8 mouse cellular contexts compared by ENCODE assay signal in genomic region chr2:60126831-60127230, GRCm38 (mm10).
A peak's percentile ranks its signal among the peaks of the same experiment; 100 is the strongest.
DNase-seq lines count a peak whose midpoint lies in the region; ATAC-seq and TF ChIP-seq lines count a peak whose summit lies in the region.

No protein-coding gene starts in this region.

- peak overlapping the region; percentile 63 for H3K4me2 ChIP-seq in heart, embryonic 15.5 days
- H3K4me2 ChIP-seq in limb, embryonic 14.5 days (replicated peaks; ENCODE audit: low read depth, low read length, severe bottlenecking) = peak overlapping the region; percentile 51; the same call in 1 of the 2 replicates

- peak; percentile 93 for DNase-seq in heart, adult 11 months
- DNase-seq in heart, postnatal 25 days (ENCODE audit: low spot score) = no peak
- DNase-seq in brain, embryonic 14.5 days (ENCODE audit: low read depth) = peak; percentile 95
- DNase-seq in limb, embryonic 14.5 days (ENCODE audit: low spot score) = no peak
- no peak for DNase-seq in urinary bladder, adult 18-20 months (ENCODE audit: low spot score in 2 of 2)
- DNase-seq in right cerebral cortex, postnatal 25 days = no peak

- peaks cover 5% of the 10 kb centered on the region for H3K4me1 ChIP-seq in heart, embryonic 15.5 days (replicated peaks)
- peaks cover 5% of the 10 kb centered on the region; the same call in 1 of the 2 replicates for H3K4me1 ChIP-seq in limb, embryonic 14.5 days (ENCODE audit: control insufficient read depth, insufficient read depth, low read length)

- no peaks in the 10 kb centered on the region for H3K36me3 ChIP-seq in heart, embryonic 15.5 days
- H3K36me3 ChIP-seq in limb, embryonic 14.5 days (ENCODE audit: control insufficient read depth, insufficient read depth, low read length) = no peaks in the 10 kb centered on the region

- 0 out of 2 replicates have a peak overlapping the region, but pooled peaks have one; percentile 17 for H3K4me3 ChIP-seq in heart, embryonic 15.5 days
- no peak overlapping the region for H3K4me3 ChIP-seq in limb, embryonic 14.5 days (replicated peaks; ENCODE audit: low read length)

- H3K27ac ChIP-seq in heart, embryonic 15.5 days = no peak overlapping the region
- no peak overlapping the region for H3K27ac ChIP-seq in limb, embryonic 14.5 days (replicated peaks; ENCODE audit: low read depth, low read length)

- intact Hi-C loops in heart, postnatal 25 days (cut with DNase I) = loop anchor here (5.0 kb wide), 2 partner anchors 160 to 175 kb away; no protein-coding TSS in a partner anchor

- no peak for TF ChIP-seq POLR2A in brain, embryonic 14.5 days (IDR thresholded peaks at IDR 0.05; ENCODE audit: borderline replicate concordance, extremely low read depth, insufficient read depth, insufficient read length, poor library complexity, severe bottlenecking)
- no peak for TF ChIP-seq POLR2A in limb, embryonic 14.5 days (IDR thresholded peaks at IDR 0.05; ENCODE audit: borderline replicate concordance, extremely low read depth, insufficient read depth, insufficient read length)

- H3K9ac ChIP-seq in heart, embryonic 15.5 days = no peak overlapping the region
- no peak overlapping the region for H3K9ac ChIP-seq in limb, embryonic 14.5 days (ENCODE audit: low read depth, low read length, severe bottlenecking)

- TF ChIP-seq CTCF in brain, embryonic 14.5 days (IDR thresholded peaks at IDR 0.05; ENCODE audit: borderline replicate concordance, extremely low read depth, insufficient read depth, insufficient read length) = no peak

- ATAC-seq in heart, embryonic 15.5 days (replicated peaks; ENCODE audit: insufficient number of reproducible peaks, insufficient read depth, low FRiP score, low read depth) = no peak
- no peak for ATAC-seq in limb, embryonic 14.5 days (ENCODE audit: low FRiP score, low read depth)
- no peak for ATAC-seq in frontal cortex, adult (ENCODE audit: low TSS enrichment)

- WGBS in heart, embryonic 15.5 days = 27% methylated on average over 7 of the region's 7 CpGs
- WGBS in limb, embryonic 14.5 days = 18% methylated on average over 7 of the region's 7 CpGs

- H3K9me3 ChIP-seq in heart, embryonic 15.5 days (replicated peaks) = no peaks in the 10 kb centered on the region
- no peaks in the 10 kb centered on the region for H3K9me3 ChIP-seq in limb, embryonic 14.5 days (ENCODE audit: control insufficient read depth, low read length)

- no peaks in the 10 kb centered on the region for H3K27me3 ChIP-seq in heart, embryonic 15.5 days
- H3K27me3 ChIP-seq in limb, embryonic 14.5 days (ENCODE audit: control insufficient read depth, insufficient read depth, low read length) = no peaks in the 10 kb centered on the region

Comparison
In these comparisons a context has a peak if more than half of its experiments do, and no peak if none do; other contexts are left out.
1. DNase-seq: peak in heart, adult 11 months (single experiment) and brain, embryonic 14.5 days (single experiment); none in heart, postnatal 25 days (single experiment), limb, embryonic 14.5 days (single experiment), urinary bladder, adult 18-20 months (0 of 2) and right cerebral cortex, postnatal 25 days (single experiment).